Mouse (Mus musculus): ENCODE results near the gene Ccdc103. TPM values are rescaled to one million over a fixed set of nuclear protein-coding genes. Genes with fewer than 3 reads are reported as not detected.
A peak's percentile ranks its signal among the peaks of the same experiment; 100 is the strongest.

Ccdc103 gene
- polyA plus RNA-seq, 1 experiment from 2014 or later: 1.00 TPM

DNA sequence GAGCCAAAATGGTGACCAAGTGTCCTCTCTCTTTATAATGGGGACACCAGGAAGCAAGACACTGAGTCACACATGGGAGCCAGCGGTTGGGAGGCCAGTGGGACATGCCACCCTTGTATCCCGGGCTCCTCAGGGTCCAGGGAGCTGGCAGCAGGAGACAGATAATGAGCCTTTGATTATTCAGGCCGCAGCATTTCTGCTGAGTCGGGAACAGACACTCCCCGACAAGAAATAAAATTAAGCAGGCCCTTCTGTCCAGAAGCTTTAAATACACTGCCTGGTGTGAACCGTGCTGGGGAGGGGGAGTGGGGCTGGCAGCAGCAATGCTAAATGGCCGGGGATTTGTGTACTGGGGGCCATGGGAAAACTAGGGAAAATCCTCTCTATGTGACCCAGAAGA is 30.4 kb downstream of the Ccdc103 start:
- Histone ChIP-seq H3K9ac (replicated peaks; ENCODE audit: low read length) (no peak overlapping the region), H3K4me1 (ENCODE audit: control insufficient read depth, insufficient read depth, low read length) (no peaks in the 10 kb centered on the region), H3K4me3 (ENCODE audit: low read depth, low read length) (no peak overlapping the region), H3K36me3 (replicated peaks; ENCODE audit: control insufficient read depth, insufficient read depth, low read depth, low read length) (peaks cover 29% of the 10 kb centered on the region), H3K4me2 (ENCODE audit: low read depth, low read length) (no peak overlapping the region), H3K27me3 (ENCODE audit: control insufficient read depth, insufficient read depth, low read length) (no peaks in the 10 kb centered on the region), H3K27ac (replicated peaks; ENCODE audit: low read depth, low read length) (no peak overlapping the region), H3K9me3 (replicated peaks; ENCODE audit: control insufficient read depth, low read length) (no peaks in the 10 kb centered on the region)
- DNase-seq (ENCODE audit: low spot score): no peak
- no peak for ATAC-seq (replicated peaks; ENCODE audit: insufficient number of reproducible peaks, low FRiP score, low TSS enrichment, low read depth)
- 81% methylated on average over 7 of the region's 7 CpGs for WGBS

DNA sequence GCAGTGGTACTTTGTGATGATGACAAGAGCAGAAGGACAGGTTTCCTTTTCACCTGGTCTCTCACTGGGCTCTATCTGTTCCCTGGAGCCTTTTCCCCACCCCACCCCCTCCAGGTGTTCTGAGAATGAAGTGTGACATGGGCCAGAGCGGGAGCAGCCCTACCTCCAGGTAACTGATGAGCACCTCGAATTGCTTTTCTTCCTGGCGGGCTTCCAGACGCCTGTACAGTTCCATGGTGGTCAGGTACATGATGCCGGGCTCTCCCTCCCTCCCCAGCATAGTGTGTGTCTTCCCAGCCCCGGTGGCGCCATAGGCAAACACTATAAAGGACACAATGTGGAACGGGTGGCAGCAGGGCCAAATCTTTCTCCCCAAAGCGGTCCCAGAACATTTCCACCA is 34.4 kb downstream of the Ccdc103 start:
- ATAC-seq (replicated peaks; ENCODE audit: insufficient number of reproducible peaks, low FRiP score, low TSS enrichment, low read depth) (no peak), DNase-seq (ENCODE audit: low spot score) (no peak)
- H3K4me1 ChIP-seq (ENCODE audit: control insufficient read depth, insufficient read depth, low read length): no peaks in the 10 kb centered on the region
- no peak overlapping the region for H3K4me3 ChIP-seq (ENCODE audit: low read depth, low read length)
- H3K36me3 ChIP-seq (replicated peaks; ENCODE audit: control insufficient read depth, insufficient read depth, low read depth, low read length): peaks cover 20% of the 10 kb centered on the region
- no peak overlapping the region for H3K27ac ChIP-seq (replicated peaks; ENCODE audit: low read depth, low read length)
- H3K9ac ChIP-seq (replicated peaks; ENCODE audit: low read length): no peak overlapping the region
- no peaks in the 10 kb centered on the region for H3K9me3 ChIP-seq (replicated peaks; ENCODE audit: control insufficient read depth, low read length)
- no peaks in the 10 kb centered on the region for H3K27me3 ChIP-seq (ENCODE audit: control insufficient read depth, insufficient read depth, low read length)
- no peak overlapping the region for H3K4me2 ChIP-seq (ENCODE audit: low read depth, low read length)
- 85% methylated on average over 9 of the region's 9 CpGs for WGBS

DNA sequence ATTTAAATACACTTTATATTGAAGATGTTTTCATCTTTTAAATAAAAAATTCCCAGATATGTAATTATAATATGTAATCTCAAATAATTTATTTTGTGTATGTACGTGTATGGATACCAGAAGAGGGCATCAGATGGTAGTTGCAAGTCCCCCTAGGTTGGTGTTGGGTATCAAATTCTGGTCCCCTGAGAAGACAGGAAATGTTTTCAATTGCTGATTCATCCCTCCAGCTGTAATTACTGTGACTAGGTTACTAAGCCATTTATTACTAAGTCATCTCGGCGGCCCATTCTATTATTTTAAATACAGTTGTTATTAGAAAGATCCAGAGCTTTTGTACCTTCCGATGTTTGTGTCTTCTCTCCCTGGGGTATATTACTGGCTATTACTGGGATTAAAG is 37.1 kb downstream of the Ccdc103 start:
- no peaks in the 10 kb centered on the region for H3K27me3 ChIP-seq (ENCODE audit: control insufficient read depth, insufficient read depth, low read length)
- DNase-seq (ENCODE audit: low spot score) (no peak), ATAC-seq (replicated peaks; ENCODE audit: insufficient number of reproducible peaks, low FRiP score, low TSS enrichment, low read depth) (no peak)
- H3K9me3 ChIP-seq (replicated peaks; ENCODE audit: control insufficient read depth, low read length): no peaks in the 10 kb centered on the region
- WGBS: 75% methylated on average over 4 of the region's 4 CpGs
- peaks cover 17% of the 10 kb centered on the region for H3K36me3 ChIP-seq (replicated peaks; ENCODE audit: control insufficient read depth, insufficient read depth, low read depth, low read length)
- no peak overlapping the region for H3K4me2 ChIP-seq (ENCODE audit: low read depth, low read length)
- H3K4me1 ChIP-seq (ENCODE audit: control insufficient read depth, insufficient read depth, low read length): no peaks in the 10 kb centered on the region
- H3K4me3 ChIP-seq (ENCODE audit: low read depth, low read length): no peak overlapping the region
- no peak overlapping the region for H3K27ac ChIP-seq (replicated peaks; ENCODE audit: low read depth, low read length)
- no peak overlapping the region for H3K9ac ChIP-seq (replicated peaks; ENCODE audit: low read length)

- 88% methylated on average over 6 of the region's 6 CpGs for WGBS
- H3K27ac ChIP-seq (replicated peaks; ENCODE audit: low read depth, low read length): no peak overlapping the region
- no peaks in the 10 kb centered on the region for H3K9me3 ChIP-seq (replicated peaks; ENCODE audit: control insufficient read depth, low read length)
- H3K9ac ChIP-seq (replicated peaks; ENCODE audit: low read length): no peak overlapping the region
- DNase-seq (ENCODE audit: low spot score) (no peak), ATAC-seq (replicated peaks; ENCODE audit: insufficient number of reproducible peaks, low FRiP score, low TSS enrichment, low read depth) (no peak)
- H3K36me3 ChIP-seq (replicated peaks; ENCODE audit: control insufficient read depth, insufficient read depth, low read depth, low read length): no peaks in the 10 kb centered on the region
- no peaks in the 10 kb centered on the region for H3K4me1 ChIP-seq (ENCODE audit: control insufficient read depth, insufficient read depth, low read length)
- no peaks in the 10 kb centered on the region for H3K27me3 ChIP-seq (ENCODE audit: control insufficient read depth, insufficient read depth, low read length)
- no peak overlapping the region for H3K4me2 ChIP-seq (ENCODE audit: low read depth, low read length)
- H3K4me3 ChIP-seq (ENCODE audit: low read depth, low read length): no peak overlapping the region
These were observed 40.5 kb downstream of the Ccdc103 start for GRCm38 (mm10) chr11:102921491-102921890.

GRCm38 (mm10) chr11:102924557-102925350 is 43.8 kb downstream of the Ccdc103 start, which contains the start of gene Kif18b:
Gene Kif18b, minus strand, starts transcription at chr11:102925124.
- Histone ChIP-seq H3K4me3 (ENCODE audit: low read depth, low read length) (peak within 1 kb of the TSS; percentile 81), H3K36me3 (replicated peaks; ENCODE audit: control insufficient read depth, insufficient read depth, low read depth, low read length) (no peaks in the 10 kb centered on the region), H3K4me1 (ENCODE audit: control insufficient read depth, insufficient read depth, low read length) (no peaks in the 10 kb centered on the region), H3K27me3 (ENCODE audit: control insufficient read depth, insufficient read depth, low read length) (no peaks in the 10 kb centered on the region), H3K27ac (replicated peaks; ENCODE audit: low read depth, low read length) (peak within 1 kb of the TSS; percentile 87), H3K9me3 (replicated peaks; ENCODE audit: control insufficient read depth, low read length) (no peaks in the 10 kb centered on the region), H3K9ac (replicated peaks; ENCODE audit: low read length) (peak within 1 kb of the TSS; percentile 84), H3K4me2 (ENCODE audit: low read depth, low read length) (peak within 1 kb of the TSS; percentile 59)
- DNase-seq (ENCODE audit: low spot score) (peak; percentile 99), ATAC-seq (replicated peaks; ENCODE audit: insufficient number of reproducible peaks, low FRiP score, low TSS enrichment, low read depth) (peak; percentile 88)
- under 1% methylated on average over 62 of the region's 62 CpGs for whole genome bisulfite sequencing

DNA sequence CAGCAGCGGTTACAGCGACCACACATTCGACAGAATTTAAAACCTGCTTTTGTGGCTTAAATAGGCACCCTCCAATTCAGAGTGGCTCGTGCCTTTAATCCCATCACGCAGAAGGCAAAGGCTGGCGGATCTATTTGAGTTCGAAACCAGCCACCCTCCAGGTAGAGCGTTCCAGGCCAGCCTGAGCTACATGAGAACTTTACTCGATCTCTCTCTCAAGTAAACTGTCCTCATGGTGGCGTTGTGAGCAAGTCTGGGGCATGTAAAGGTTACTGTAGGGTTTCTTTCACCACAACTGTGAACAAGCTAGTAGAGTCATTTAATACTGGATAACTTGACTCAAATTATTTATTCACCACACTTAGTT is 44.3 kb downstream of the Ccdc103 start:
- H3K9me3 ChIP-seq (replicated peaks; ENCODE audit: control insufficient read depth, low read length): no peaks in the 10 kb centered on the region
- peak overlapping the region; percentile 87 for H3K27ac ChIP-seq (replicated peaks; ENCODE audit: low read depth, low read length)
- 2% methylated on average over 10 of the region's 10 CpGs for WGBS
- H3K4me1 ChIP-seq (ENCODE audit: control insufficient read depth, insufficient read depth, low read length): no peaks in the 10 kb centered on the region
- peak overlapping the region; percentile 66 for H3K9ac ChIP-seq (replicated peaks; ENCODE audit: low read length)
- H3K4me2 ChIP-seq (ENCODE audit: low read depth, low read length): peak overlapping the region; percentile 44
- no peaks in the 10 kb centered on the region for H3K36me3 ChIP-seq (replicated peaks; ENCODE audit: control insufficient read depth, insufficient read depth, low read depth, low read length)
- H3K27me3 ChIP-seq (ENCODE audit: control insufficient read depth, insufficient read depth, low read length): no peaks in the 10 kb centered on the region
- H3K4me3 ChIP-seq (ENCODE audit: low read depth, low read length): peak overlapping the region; percentile 81
- peak; percentile 74 for DNase-seq (ENCODE audit: low spot score)
- ATAC-seq (replicated peaks; ENCODE audit: insufficient number of reproducible peaks, low FRiP score, low TSS enrichment, low read depth): 0 out of 2 replicates have a peak, but pooled peaks have one; percentile 21

- H3K4me3 ChIP-seq (ENCODE audit: low read depth, low read length): no peak overlapping the region
- ATAC-seq (replicated peaks; ENCODE audit: insufficient number of reproducible peaks, low FRiP score, low TSS enrichment, low read depth) (no peak), DNase-seq (ENCODE audit: low spot score) (no peak)
- WGBS: 92% methylated on average over 10 of the region's 10 CpGs
- no peaks in the 10 kb centered on the region for H3K9me3 ChIP-seq (replicated peaks; ENCODE audit: control insufficient read depth, low read length)
- H3K27me3 ChIP-seq (ENCODE audit: control insufficient read depth, insufficient read depth, low read length): no peaks in the 10 kb centered on the region
- H3K4me2 ChIP-seq (ENCODE audit: low read depth, low read length): no peak overlapping the region
- no peak overlapping the region for H3K9ac ChIP-seq (replicated peaks; ENCODE audit: low read length)
- H3K4me1 ChIP-seq (ENCODE audit: control insufficient read depth, insufficient read depth, low read length): no peaks in the 10 kb centered on the region
- no peaks in the 10 kb centered on the region for H3K36me3 ChIP-seq (replicated peaks; ENCODE audit: control insufficient read depth, insufficient read depth, low read depth, low read length)
- H3K27ac ChIP-seq (replicated peaks; ENCODE audit: low read depth, low read length): no peak overlapping the region
These were observed 49.7 kb downstream of the Ccdc103 start for GRCm38 (mm10) chr11:102930672-102931071.

Data from embryonic facial prominence, embryonic 11.5 days (tissue).